ENCODE assay signal across 25 mouse cellular contexts in the genomic region with DNA sequence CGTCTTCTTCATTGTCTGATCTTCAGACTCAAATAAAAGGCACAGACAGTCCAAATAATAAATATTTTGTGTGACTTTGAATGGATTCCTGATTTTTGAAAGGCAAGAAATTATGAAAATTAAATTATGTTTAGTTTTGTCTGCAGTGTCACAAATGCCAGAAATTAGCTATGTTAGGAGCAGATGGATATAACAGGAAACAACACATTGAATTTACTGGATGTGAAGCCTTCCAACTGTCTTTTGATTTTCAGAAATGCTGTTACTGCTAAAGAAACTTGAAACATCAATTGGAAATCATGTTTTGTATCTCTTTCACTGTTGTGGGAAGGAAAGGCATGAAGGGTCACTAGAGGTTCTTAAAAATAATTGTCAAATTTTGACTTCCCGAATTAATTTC.
"Had no signal": no experiment of that assay in that cellular context is flagged by ENCODE, and none has a peak within 500 bp of the region (broad histone marks: within the 10 kb centered on the region; RNA-seq: fewer than 3 reads in every experiment).

No protein-coding gene starts in this region.

- ATAC-seq: hindbrain, postnatal 0 days; intestine, embryonic 16.5 days; liver, embryonic 12.5 days had no signal

- H3K36me3 ChIP-seq: heart, embryonic 13.5 days; heart, embryonic 15.5 days; hindbrain, embryonic 13.5 days; hindbrain, embryonic 15.5 days; kidney, embryonic 15.5 days; limb, embryonic 13.5 days; limb, embryonic 15.5 days; liver, embryonic 12.5 days had no signal

- H3K4me3 ChIP-seq: heart, adult 2 months; heart, embryonic 13.5 days; heart, embryonic 15.5 days; hindbrain, embryonic 13.5 days; hindbrain, embryonic 15.5 days; kidney, embryonic 15.5 days; limb, embryonic 13.5 days; limb, embryonic 15.5 days; liver, embryonic 12.5 days had no signal

- H3K4me1 ChIP-seq: heart, embryonic 13.5 days; heart, embryonic 15.5 days; hindbrain, embryonic 13.5 days; hindbrain, embryonic 15.5 days; kidney, embryonic 15.5 days; limb, embryonic 13.5 days; limb, embryonic 15.5 days; liver, embryonic 12.5 days had no signal

- H3K9me3 ChIP-seq: heart, embryonic 13.5 days; heart, embryonic 15.5 days; hindbrain, embryonic 13.5 days; hindbrain, embryonic 15.5 days; kidney, embryonic 15.5 days; limb, embryonic 13.5 days; limb, embryonic 15.5 days; liver, embryonic 12.5 days had no signal

- H3K4me2 ChIP-seq: heart, embryonic 11.5 days; heart, embryonic 13.5 days; heart, embryonic 15.5 days; hindbrain, embryonic 13.5 days; hindbrain, embryonic 15.5 days; kidney, embryonic 15.5 days; limb, embryonic 13.5 days; limb, embryonic 15.5 days; liver, embryonic 12.5 days had no signal

- DNase-seq: gastrocnemius, postnatal 25 days; heart, adult 2 months; heart, postnatal 14 days; heart, postnatal 36 days; kidney, adult 11 months; kidney, adult 2 months; kidney, adult 9 months; kidney, postnatal 14 days; kidney, postnatal 36 days; layer of hippocampus, adult 9-11 months; layer of hippocampus, postnatal 36 days; left cerebral cortex, postnatal 4 days had no signal

- H3K9ac ChIP-seq: heart, embryonic 13.5 days; heart, embryonic 15.5 days; hindbrain, embryonic 13.5 days; hindbrain, embryonic 15.5 days; kidney, embryonic 15.5 days; limb, embryonic 13.5 days; limb, embryonic 15.5 days; liver, embryonic 12.5 days; liver, embryonic 14.5 days had no signal

- H3K27ac ChIP-seq: heart, adult 2 months; heart, embryonic 13.5 days; heart, embryonic 15.5 days; hindbrain, embryonic 13.5 days; hindbrain, embryonic 15.5 days; hindbrain, postnatal 0 days; kidney, embryonic 15.5 days; kidney, postnatal 0 days; limb, embryonic 13.5 days; limb, embryonic 15.5 days; liver, embryonic 12.5 days; liver, embryonic 14.5 days had no signal

- H3K27me3 ChIP-seq: heart, embryonic 13.5 days; heart, embryonic 15.5 days; hindbrain, embryonic 13.5 days; hindbrain, embryonic 15.5 days; kidney, embryonic 15.5 days; limb, embryonic 13.5 days; limb, embryonic 15.5 days; liver, embryonic 12.5 days had no signal
